Mouse (Mus musculus) intestine, postnatal 0 days (tissue): ENCODE data around the gene Teddm3. TPM values are rescaled to one million over a fixed set of nuclear protein-coding genes. Genes with fewer than 3 reads are reported as not detected.
A peak's percentile ranks its signal among the peaks of the same experiment; 100 is the strongest.

Source experiments
- ATAC-seq: fragments of 200-750 bp; cut with Nextera tagmentation; 2 replicates; pipeline ENCODE4 v1.8.0; 2017; ENCODE audit warnings: mild to moderate bottlenecking, moderate TSS enrichment, moderate library complexity
- H3K27ac ChIP-seq: fragments of 300-500 bp; sonication (generic); 2 replicates; pipeline ENCODE4 v1.5.1; 2014; ENCODE audit warnings: mild to moderate bottlenecking, low read depth, low read length, moderate library complexity
- H3K27me3 ChIP-seq: fragments of 300-500 bp; sonication (generic); replicated peaks from 2 replicates; pipeline ENCODE4 v1.6.1; 2014; ENCODE audit warnings: low read length, mixed read lengths; ENCODE audit not compliant: control insufficient read depth, insufficient read depth
- H3K36me3 ChIP-seq: fragments of 300-500 bp; sonication (generic); 2 replicates; pipeline ENCODE4 v1.6.1; 2014; ENCODE audit warnings: mild to moderate bottlenecking, moderate library complexity; ENCODE audit not compliant: control insufficient read depth, insufficient read depth
- H3K4me1 ChIP-seq: fragments of 300-500 bp; sonication (generic); replicated peaks from 2 replicates; pipeline ENCODE4 v1.6.1; 2014; ENCODE audit warnings: antibody characterized with exemption, low read length, mixed read lengths; ENCODE audit not compliant: control insufficient read depth, insufficient read depth
- H3K4me2 ChIP-seq: fragments of 300-500 bp; sonication (generic); replicated peaks from 2 replicates; pipeline ENCODE4 v1.6.1; 2014; ENCODE audit warnings: low read depth, mild to moderate bottlenecking, moderate library complexity
- H3K4me3 ChIP-seq: fragments of 300-500 bp; sonication (generic); 2 replicates; pipeline ENCODE4 v1.5.1; 2014; ENCODE audit warnings: low read depth, low read length
- H3K9ac ChIP-seq: fragments of 300-500 bp; sonication (generic); 2 replicates; pipeline ENCODE4 v1.6.1; 2014; ENCODE audit warnings: mild to moderate bottlenecking, low read depth, low read length
- H3K9me3 ChIP-seq: fragments of 300-500 bp; sonication (generic); 2 replicates; pipeline ENCODE4 v1.6.1; 2016; ENCODE audit warnings: mixed run types; ENCODE audit not compliant: control insufficient read depth
- CTCF ChIP-seq: sonication (generic); IDR thresholded peaks from 2 replicates; pipeline ENCODE4 v1.5.1; 2016; ENCODE audit warnings: low read depth, mild to moderate bottlenecking, control low read depth, antibody characterized with exemption, moderate library complexity
- WGBS: fragments of 180-500 bp; shearing (Covaris S2); extraction: QIAGEN DNeasy Blood & Tissue Kit; methylation state at CpG from one replicate; pipeline ENCODE4 v1.1.7; 2014; 5-methylcytosine and 5-hydroxymethylcytosine counted together
- polyA plus RNA-seq: library from polyadenylated mRNA; unstranded; fragments of >200 nt; fragmentation: Nextera tagmentation; extraction: Ambion mirVana; gene quantifications from 2 replicates; pipeline ENCODE4 v1.2.1, GENCODE M21; 2015

The Teddm3 gene
- polyA plus RNA-seq, 1 experiment from 2014 or later: 0.17 TPM

- Histone ChIP-seq H3K36me3 (no peaks in the 10 kb centered on the region), H3K27me3 (no peaks in the 10 kb centered on the region), H3K9ac (no peak overlapping the region), H3K4me3 (no peak overlapping the region), H3K9me3 (no peaks in the 10 kb centered on the region), H3K4me1 (no peaks in the 10 kb centered on the region), H3K27ac (no peak overlapping the region), H3K4me2 (no peak overlapping the region)
- WGBS: 80% methylated on average over 8 of the region's 8 CpGs
- ATAC-seq: no peak
- no peak for TF ChIP-seq CTCF
Observed at GRCm38 (mm10) chr16:21195260-21195866, 41.6 kb upstream of the Teddm3 start.

- Histone ChIP-seq H3K27ac (no peak overlapping the region), H3K9me3 (no peaks in the 10 kb centered on the region), H3K4me1 (no peaks in the 10 kb centered on the region), H3K9ac (no peak overlapping the region), H3K36me3 (no peaks in the 10 kb centered on the region), H3K4me3 (no peak overlapping the region), H3K4me2 (no peak overlapping the region), H3K27me3 (no peaks in the 10 kb centered on the region)
- 80% methylated on average over 12 of the region's 12 CpGs for WGBS
- no peak for ATAC-seq
- TF ChIP-seq CTCF: no peak
Observed at GRCm38 (mm10) chr16:21194182-21194581, 40.4 kb upstream of the Teddm3 start.

- Histone ChIP-seq H3K4me1 (no peaks in the 10 kb centered on the region), H3K27me3 (no peaks in the 10 kb centered on the region), H3K4me3 (no peak overlapping the region), H3K4me2 (no peak overlapping the region), H3K9ac (no peak overlapping the region), H3K27ac (no peak overlapping the region), H3K9me3 (no peaks in the 10 kb centered on the region), H3K36me3 (no peaks in the 10 kb centered on the region)
- 27% methylated on average over 7 of the region's 7 CpGs for WGBS
- no peak; the same call in 1 of the 2 replicates for ATAC-seq
- peak; percentile 96 for TF ChIP-seq CTCF
Observed at GRCm38 (mm10) chr16:21192509-21193354, 38.9 kb upstream of the Teddm3 start.

- H3K4me2 ChIP-seq: no peak overlapping the region
- ATAC-seq: no peak
- WGBS: 63% methylated on average over 14 of the region's 14 CpGs
- H3K27me3 ChIP-seq: no peaks in the 10 kb centered on the region
- no peak overlapping the region for H3K27ac ChIP-seq
- H3K4me3 ChIP-seq: no peak overlapping the region
- no peak for TF ChIP-seq CTCF
- no peaks in the 10 kb centered on the region for H3K4me1 ChIP-seq
- no peaks in the 10 kb centered on the region for H3K36me3 ChIP-seq
- H3K9me3 ChIP-seq: no peaks in the 10 kb centered on the region
- no peak overlapping the region for H3K9ac ChIP-seq
Observed at GRCm38 (mm10) chr16:21191569-21191968, 37.8 kb upstream of the Teddm3 start.

GRCm38 (mm10) chr16:21188345-21188744 is 34.5 kb upstream of the Teddm3 start:
- no peak for ATAC-seq
- Histone ChIP-seq H3K4me1 (no peaks in the 10 kb centered on the region), H3K27me3 (no peaks in the 10 kb centered on the region), H3K9me3 (no peaks in the 10 kb centered on the region), H3K27ac (no peak overlapping the region), H3K9ac (no peak overlapping the region), H3K36me3 (no peaks in the 10 kb centered on the region), H3K4me3 (no peak overlapping the region), H3K4me2 (no peak overlapping the region)
- peak; percentile 58 for TF ChIP-seq CTCF
- WGBS: 72% methylated on average over 3 of the region's 3 CpGs

- Histone ChIP-seq H3K4me1 (no peaks in the 10 kb centered on the region), H3K4me3 (no peak overlapping the region), H3K4me2 (no peak overlapping the region), H3K27ac (no peak overlapping the region), H3K9me3 (no peaks in the 10 kb centered on the region), H3K9ac (no peak overlapping the region), H3K36me3 (no peaks in the 10 kb centered on the region), H3K27me3 (no peaks in the 10 kb centered on the region)
- no peak for ATAC-seq
- TF ChIP-seq CTCF: no peak
- WGBS: 57% methylated on average over 7 of the region's 7 CpGs
Observed at GRCm38 (mm10) chr16:21187568-21187967, 33.8 kb upstream of the Teddm3 start.
